Mouse (Mus musculus): Measurements from ENCODE around the gene Appl1.

DNA sequence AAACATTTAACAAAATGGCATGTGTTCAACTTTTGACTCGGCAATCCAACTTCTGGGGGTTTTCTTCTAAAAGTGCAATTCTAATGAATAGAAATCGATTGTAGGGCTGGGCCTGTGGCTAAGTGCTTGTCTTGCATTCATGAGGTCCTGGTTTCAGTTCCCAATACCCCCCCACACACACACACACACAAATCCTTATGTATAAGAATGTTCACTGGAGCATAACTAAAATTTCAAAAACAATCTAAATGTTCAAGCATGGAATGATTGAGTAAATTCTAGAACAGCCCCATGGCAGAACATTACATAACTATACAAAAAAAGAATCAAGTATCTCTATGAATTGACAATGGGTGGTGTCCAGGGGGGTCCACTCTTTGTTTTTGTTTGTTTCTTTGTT, 46.9 kb upstream of the Appl1 start:
- no peak for TF ChIP-seq TAL1 (IDR thresholded peaks at IDR 0.05; ENCODE audit: low read length)
- no peak for TF ChIP-seq GATA1 (IDR thresholded peaks at IDR 0.05; ENCODE audit: low read length)

Data from erythroblast, embryonic 14.5 days (primary cell).